Mouse (Mus musculus): ENCODE measurements at regions not wholly inside any gene's neighbourhood (a gene's known extent, or its start where the extent isn't known, plus 50 kb on each side); places are given as distances from the start of the nearest gene placed in this dataset.

DNA sequence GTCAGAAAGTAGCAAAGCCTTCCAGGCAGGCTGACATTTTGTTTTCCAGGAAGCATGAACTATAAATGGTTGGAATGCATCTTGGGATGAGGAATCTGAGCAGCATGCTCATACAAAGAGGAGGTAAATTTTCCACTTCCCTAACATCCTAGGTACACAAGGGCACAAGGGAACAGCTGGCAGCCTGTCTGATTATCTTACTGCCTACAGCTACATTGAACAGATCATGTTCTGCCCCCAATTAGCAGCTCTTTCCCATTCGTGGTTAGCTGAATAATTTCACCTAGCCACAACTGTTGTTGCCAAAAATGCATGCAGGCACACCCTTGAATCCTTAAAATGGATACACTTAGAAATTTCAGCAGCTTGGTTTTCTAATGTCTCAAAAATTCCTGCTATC is 239.5 kb downstream of the Col12a1 start:
- H3K27ac ChIP-seq: no peak overlapping the region
- no peaks in the 10 kb centered on the region for H3K9me3 ChIP-seq (ENCODE audit: control insufficient read depth, low read length)
- TF ChIP-seq EP300 (IDR thresholded peaks at IDR 0.05; ENCODE audit: low read depth) (no peak), CTCF (IDR thresholded peaks at IDR 0.05; ENCODE audit: low read depth) (no peak)
- no peak overlapping the region for H3K9ac ChIP-seq (replicated peaks)
- no peak for ATAC-seq (ENCODE audit: insufficient read depth)
- H3K4me2 ChIP-seq (ENCODE audit: low read depth): no peak overlapping the region
- no peak overlapping the region for H3K4me3 ChIP-seq (ENCODE audit: insufficient read depth in 1 of 2, low read depth in 2 of 2, low read length in 2 of 2)
- no peaks in the 10 kb centered on the region for H3K4me1 ChIP-seq (replicated peaks; ENCODE audit: control insufficient read depth in 2 of 2, insufficient read depth in 2 of 2, low read length in 1 of 2)
- no peaks in the 10 kb centered on the region for H3K27me3 ChIP-seq (ENCODE audit: control insufficient read depth, insufficient read depth, low read length)
- DNase-seq (ENCODE audit: low read depth in 3 of 3, low spot score in 3 of 3): no peak
- no peaks in the 10 kb centered on the region for H3K36me3 ChIP-seq (replicated peaks; ENCODE audit: control insufficient read depth, insufficient read depth, low read depth)
- 16% methylated on average over 1 of the region's 1 CpGs for WGBS (ENCODE audit: insufficient replicate concordance)

DNA sequence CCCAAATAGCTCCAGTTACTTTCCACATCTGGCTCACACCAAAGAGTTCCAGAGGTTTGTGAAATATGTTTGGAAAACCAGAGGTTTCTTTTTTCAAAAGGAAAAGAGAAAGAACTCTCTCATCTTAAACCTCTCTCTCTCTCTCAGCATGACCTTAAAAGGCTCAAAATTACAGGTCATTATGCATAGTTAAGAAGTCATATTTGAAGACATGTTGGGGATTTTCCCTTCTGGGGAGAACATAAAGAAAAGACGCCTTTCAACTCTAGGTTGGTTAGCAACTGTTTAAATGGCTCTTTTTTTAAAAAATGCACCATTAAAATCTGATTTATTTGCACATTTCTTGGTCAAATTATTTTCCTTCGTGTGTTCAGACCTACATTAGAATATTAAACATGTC is 218.4 kb downstream of the Col12a1 start:
- TF ChIP-seq CTCF (IDR thresholded peaks at IDR 0.05; ENCODE audit: low read depth) (no peak), EP300 (IDR thresholded peaks at IDR 0.05; ENCODE audit: low read depth) (no peak)
- H3K4me2 ChIP-seq (ENCODE audit: low read depth): no peak overlapping the region
- H3K36me3 ChIP-seq (replicated peaks; ENCODE audit: control insufficient read depth, insufficient read depth, low read depth): no peaks in the 10 kb centered on the region
- DNase-seq (ENCODE audit: low read depth in 3 of 3, low spot score in 3 of 3): no peak
- H3K4me1 ChIP-seq (replicated peaks; ENCODE audit: control insufficient read depth in 2 of 2, insufficient read depth in 2 of 2, low read length in 1 of 2): no peaks in the 10 kb centered on the region
- no peak overlapping the region for H3K27ac ChIP-seq
- ATAC-seq (ENCODE audit: insufficient read depth): no peak
- no peaks in the 10 kb centered on the region for H3K9me3 ChIP-seq (ENCODE audit: control insufficient read depth, low read length)
- H3K4me3 ChIP-seq (ENCODE audit: insufficient read depth in 1 of 2, low read depth in 2 of 2, low read length in 2 of 2): no peak overlapping the region
- WGBS (ENCODE audit: insufficient replicate concordance): 39% methylated on average over 2 of the region's 2 CpGs
- no peak overlapping the region for H3K9ac ChIP-seq (replicated peaks)
- no peaks in the 10 kb centered on the region for H3K27me3 ChIP-seq (ENCODE audit: control insufficient read depth, insufficient read depth, low read length)

DNA sequence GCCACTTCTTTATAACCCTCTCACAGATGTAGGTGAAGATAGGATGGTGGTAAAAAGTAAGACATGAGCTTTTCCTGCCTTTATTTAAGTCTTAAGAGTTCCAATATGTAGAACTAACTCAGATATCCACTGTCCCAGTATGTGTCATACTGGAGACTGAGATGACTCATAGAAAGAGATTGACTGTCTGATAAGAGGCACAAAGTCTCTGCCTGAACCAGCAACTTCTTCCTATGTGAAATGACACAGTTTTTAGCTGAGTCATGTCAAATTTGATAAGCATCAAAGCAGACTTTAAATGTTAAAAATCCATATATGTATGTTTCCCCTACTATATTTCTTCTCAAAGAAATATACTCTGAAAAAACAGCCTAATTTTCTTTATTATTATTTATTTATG is 216.6 kb downstream of the Col12a1 start:
- Histone ChIP-seq H3K27ac (no peak overlapping the region), H3K36me3 (replicated peaks; ENCODE audit: control insufficient read depth, insufficient read depth, low read depth) (no peaks in the 10 kb centered on the region), H3K27me3 (ENCODE audit: control insufficient read depth, insufficient read depth, low read length) (no peaks in the 10 kb centered on the region), H3K4me3 (ENCODE audit: insufficient read depth in 1 of 2, low read depth in 2 of 2, low read length in 2 of 2) (no peak overlapping the region), H3K4me2 (ENCODE audit: low read depth) (no peak overlapping the region), H3K4me1 (replicated peaks; ENCODE audit: control insufficient read depth in 2 of 2, insufficient read depth in 2 of 2, low read length in 1 of 2) (no peaks in the 10 kb centered on the region), H3K9ac (replicated peaks) (no peak overlapping the region), H3K9me3 (ENCODE audit: control insufficient read depth, low read length) (no peaks in the 10 kb centered on the region)
- no peak for TF ChIP-seq EP300 (IDR thresholded peaks at IDR 0.05; ENCODE audit: low read depth)
- TF ChIP-seq CTCF (IDR thresholded peaks at IDR 0.05; ENCODE audit: low read depth): no peak
- ATAC-seq (ENCODE audit: insufficient read depth) (no peak), DNase-seq (ENCODE audit: low read depth in 3 of 3, low spot score in 3 of 3) (no peak)

DNA sequence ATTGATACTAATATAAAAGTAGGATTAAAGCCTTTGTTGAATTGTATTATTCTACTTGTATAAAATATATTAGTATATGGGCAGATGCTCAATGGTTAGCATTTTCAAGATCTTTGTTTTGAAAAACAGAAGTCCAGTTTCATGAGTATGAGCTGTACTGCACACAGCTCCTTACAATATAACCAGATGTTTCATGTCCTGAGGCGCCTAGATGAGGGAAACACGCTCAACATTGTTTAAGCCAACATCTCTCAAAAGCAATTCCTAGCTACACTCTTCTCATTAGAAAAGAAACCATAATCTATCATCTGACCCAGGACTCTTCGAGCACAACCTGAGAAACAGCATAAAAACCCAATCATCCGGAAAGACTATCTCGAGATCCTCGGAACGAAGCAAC is 202.2 kb downstream of the Col12a1 start:
- no peak for DNase-seq (ENCODE audit: low read depth in 3 of 3, low spot score in 3 of 3)
- H3K9me3 ChIP-seq (ENCODE audit: control insufficient read depth, low read length): no peaks in the 10 kb centered on the region
- no peaks in the 10 kb centered on the region for H3K27me3 ChIP-seq (ENCODE audit: control insufficient read depth, insufficient read depth, low read length)
- H3K4me1 ChIP-seq (replicated peaks; ENCODE audit: control insufficient read depth in 2 of 2, insufficient read depth in 2 of 2, low read length in 1 of 2): no peaks in the 10 kb centered on the region
- TF ChIP-seq CTCF (IDR thresholded peaks at IDR 0.05; ENCODE audit: low read depth): no peak
- no peak for TF ChIP-seq EP300 (IDR thresholded peaks at IDR 0.05; ENCODE audit: low read depth)
- H3K9ac ChIP-seq (replicated peaks): no peak overlapping the region
- H3K4me2 ChIP-seq (ENCODE audit: low read depth): no peak overlapping the region
- 66% methylated on average over 7 of the region's 7 CpGs for WGBS (ENCODE audit: insufficient replicate concordance)
- H3K27ac ChIP-seq: no peak overlapping the region
- H3K36me3 ChIP-seq (replicated peaks; ENCODE audit: control insufficient read depth, insufficient read depth, low read depth): no peaks in the 10 kb centered on the region
- no peak overlapping the region for H3K4me3 ChIP-seq (ENCODE audit: insufficient read depth in 1 of 2, low read depth in 2 of 2, low read length in 2 of 2)
- no peak for ATAC-seq (ENCODE audit: insufficient read depth)

DNA sequence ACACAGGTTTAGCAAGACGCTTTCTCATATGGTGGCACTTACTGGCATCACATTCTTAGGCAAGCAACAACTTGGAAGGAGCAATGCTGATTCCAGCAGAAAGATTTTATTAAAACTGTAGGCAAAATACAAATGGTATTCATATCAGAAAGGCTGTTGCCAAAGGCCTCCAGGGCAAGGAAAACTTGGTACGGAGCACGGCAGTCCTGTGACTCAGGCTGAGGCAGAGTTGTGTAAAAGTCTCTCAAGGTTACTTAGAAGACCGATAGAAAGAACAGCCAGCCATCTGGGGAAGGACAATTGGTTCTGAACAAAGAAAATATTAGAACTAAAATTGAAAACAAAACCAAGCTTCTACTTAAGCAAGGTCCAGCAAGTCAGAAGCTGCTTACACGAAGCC is 201.2 kb downstream of the Col12a1 start:
- no peaks in the 10 kb centered on the region for H3K9me3 ChIP-seq (ENCODE audit: control insufficient read depth, low read length)
- no peaks in the 10 kb centered on the region for H3K27me3 ChIP-seq (ENCODE audit: control insufficient read depth, insufficient read depth, low read length)
- no peak overlapping the region for H3K9ac ChIP-seq (replicated peaks)
- ATAC-seq (ENCODE audit: insufficient read depth) (no peak), DNase-seq (ENCODE audit: low read depth in 3 of 3, low spot score in 3 of 3) (no peak)
- no peaks in the 10 kb centered on the region for H3K36me3 ChIP-seq (replicated peaks; ENCODE audit: control insufficient read depth, insufficient read depth, low read depth)
- WGBS (ENCODE audit: insufficient replicate concordance): 66% methylated on average over 5 of the region's 5 CpGs
- no peak for TF ChIP-seq CTCF (IDR thresholded peaks at IDR 0.05; ENCODE audit: low read depth)
- TF ChIP-seq EP300 (IDR thresholded peaks at IDR 0.05; ENCODE audit: low read depth): no peak
- H3K4me3 ChIP-seq (ENCODE audit: insufficient read depth in 1 of 2, low read depth in 2 of 2, low read length in 2 of 2): no peak overlapping the region
- no peak overlapping the region for H3K27ac ChIP-seq
- no peak overlapping the region for H3K4me2 ChIP-seq (ENCODE audit: low read depth)
- no peaks in the 10 kb centered on the region for H3K4me1 ChIP-seq (replicated peaks; ENCODE audit: control insufficient read depth in 2 of 2, insufficient read depth in 2 of 2, low read length in 1 of 2)

- 75% methylated on average over 1 of the region's 1 CpGs for WGBS (ENCODE audit: insufficient replicate concordance)
- DNase-seq (ENCODE audit: low read depth in 3 of 3, low spot score in 3 of 3): no peak
Observed at GRCm38 (mm10) chr9:79518640-79519039, 200.0 kb downstream of the Col12a1 start.

More at GRCm38 (mm10) chr9:79518640-79519039, 200.0 kb downstream of the Col12a1 start:
- Histone ChIP-seq H3K27ac (no peak overlapping the region), H3K27me3 (ENCODE audit: control insufficient read depth, insufficient read depth, low read length) (no peaks in the 10 kb centered on the region), H3K4me1 (replicated peaks; ENCODE audit: control insufficient read depth in 2 of 2, insufficient read depth in 2 of 2, low read length in 1 of 2) (no peaks in the 10 kb centered on the region), H3K4me3 (ENCODE audit: insufficient read depth in 1 of 2, low read depth in 2 of 2, low read length in 2 of 2) (no peak overlapping the region), H3K9ac (replicated peaks) (no peak overlapping the region), H3K36me3 (replicated peaks; ENCODE audit: control insufficient read depth, insufficient read depth, low read depth) (no peaks in the 10 kb centered on the region), H3K9me3 (ENCODE audit: control insufficient read depth, low read length) (no peaks in the 10 kb centered on the region), H3K4me2 (ENCODE audit: low read depth) (no peak overlapping the region)
- no peak for ATAC-seq (ENCODE audit: insufficient read depth)
- TF ChIP-seq EP300 (IDR thresholded peaks at IDR 0.05; ENCODE audit: low read depth): no peak
